Mouse (Mus musculus): ENCODE data around the gene Tmem29.
"Not testable (repeated sequence)": the region's sequence is repeated elsewhere in the genome, so short reads cannot be mapped to it uniquely, and the experiment has no call there.

GRCm38 (mm10) chrX:150486314-150487030 lies 27.5 kb upstream of the Tmem29 start:
- not testable (repeated sequence) for TF ChIP-seq EP300 (IDR thresholded peaks at IDR 0.05; ENCODE audit: insufficient read depth, low read depth, low read length); POLR2A (IDR thresholded peaks at IDR 0.05; ENCODE audit: insufficient read depth, low read depth, low read length); CTCF (IDR thresholded peaks at IDR 0.05)

Measured in heart, adult 2 months (tissue).